Mouse (Mus musculus): ENCODE results near the gene Cers3. TPM values are rescaled to one million over a fixed set of nuclear protein-coding genes. Genes with fewer than 3 reads are reported as not detected.
A peak's percentile ranks its signal among the peaks of the same experiment; 100 is the strongest.

The Cers3 gene
- polyA plus RNA-seq, 1 experiment = 0.13 TPM

DNA sequence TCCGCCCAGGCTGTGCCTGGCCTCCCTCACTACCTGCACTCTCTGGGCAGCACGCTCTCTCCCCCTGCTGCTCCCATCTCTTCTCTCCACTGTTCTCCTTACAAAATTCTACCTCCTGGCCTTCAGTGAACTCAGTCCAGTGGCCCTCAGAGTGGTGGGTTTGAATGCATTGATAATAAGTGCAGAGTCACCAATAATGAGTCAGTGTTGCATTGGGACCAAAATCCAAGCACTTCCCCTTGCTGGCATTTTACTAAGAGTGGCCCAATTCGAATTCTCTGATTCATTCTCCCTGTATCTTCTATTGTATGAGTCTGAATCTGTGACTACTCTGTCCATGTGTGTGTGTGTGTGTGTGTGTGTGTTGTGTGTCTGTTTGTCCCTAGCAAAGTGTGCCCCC, 63.5 kb downstream of the Cers3 start:
- Histone ChIP-seq H3ac (ENCODE audit: control insufficient read depth, insufficient read length, low read depth) (no peak overlapping the region), H3K4me3 (ENCODE audit: insufficient read depth, poor library complexity, severe bottlenecking) (no peak overlapping the region), H3K79me2 (ENCODE audit: control insufficient read depth, insufficient read depth) (no peaks in the 10 kb centered on the region), H3K27me3 (ENCODE audit: control insufficient read depth, insufficient read depth, insufficient read length) (no peaks in the 10 kb centered on the region), H3K79me3 (ENCODE audit: low read depth) (no peaks in the 10 kb centered on the region), H3K36me3 (ENCODE audit: control insufficient read depth, insufficient read depth) (no peaks in the 10 kb centered on the region)
- TF ChIP-seq FOSL1 (IDR thresholded peaks at IDR 0.05; ENCODE audit: insufficient read depth, low read length, poor library complexity, severe bottlenecking) = no peak
- TF ChIP-seq CTCF (IDR thresholded peaks at IDR 0.05; ENCODE audit: control insufficient read depth, insufficient read depth, insufficient read length) = no peak
- no peak for TF ChIP-seq MYOD1 (IDR thresholded peaks at IDR 0.05; ENCODE audit: control insufficient read depth, insufficient read length, low read depth)
- TF ChIP-seq MAX (IDR thresholded peaks at IDR 0.05) = no peak
- TF ChIP-seq USF1 (IDR thresholded peaks at IDR 0.05; ENCODE audit: low read depth) = no peak
- TF ChIP-seq MYOG (IDR thresholded peaks at IDR 0.05; ENCODE audit: control insufficient read depth, extremely low read depth, insufficient read length) = no peak
- TF ChIP-seq CEBPB (IDR thresholded peaks at IDR 0.05; ENCODE audit: low read depth) = no peak

DNA sequence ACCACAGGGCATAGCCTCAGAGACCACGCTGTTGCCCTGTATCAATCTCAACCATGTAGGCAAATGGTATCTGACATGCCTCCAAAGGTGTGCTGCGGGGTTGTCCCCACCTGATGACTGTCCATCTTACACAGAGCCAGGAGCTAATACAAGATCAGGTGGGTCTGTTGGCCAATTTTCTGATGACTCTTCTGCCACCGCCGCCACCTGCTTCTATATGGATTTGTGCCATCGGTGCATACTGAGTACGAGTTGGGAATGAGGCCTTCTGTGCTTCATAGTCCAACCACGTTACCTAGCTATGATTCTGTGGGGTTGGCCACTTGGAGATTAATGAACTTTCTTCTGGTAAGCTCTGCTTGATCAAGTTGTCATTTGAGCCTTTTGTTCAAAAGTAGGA, 67.1 kb downstream of the Cers3 start:
- Histone ChIP-seq H3K79me3 (ENCODE audit: low read depth) (no peaks in the 10 kb centered on the region), H3K27me3 (ENCODE audit: control insufficient read depth, insufficient read depth, insufficient read length) (no peaks in the 10 kb centered on the region), H3K79me2 (ENCODE audit: control insufficient read depth, insufficient read depth) (no peaks in the 10 kb centered on the region), H3ac (ENCODE audit: control insufficient read depth, insufficient read length, low read depth) (no peak overlapping the region), H3K36me3 (ENCODE audit: control insufficient read depth, insufficient read depth) (no peaks in the 10 kb centered on the region), H3K4me3 (ENCODE audit: insufficient read depth, poor library complexity, severe bottlenecking) (no peak overlapping the region)
- TF ChIP-seq MYOD1 (IDR thresholded peaks at IDR 0.05; ENCODE audit: control insufficient read depth, insufficient read length, low read depth) (no peak), MAX (IDR thresholded peaks at IDR 0.05) (no peak), CEBPB (IDR thresholded peaks at IDR 0.05; ENCODE audit: low read depth) (no peak), USF1 (IDR thresholded peaks at IDR 0.05; ENCODE audit: low read depth) (no peak), MYOG (IDR thresholded peaks at IDR 0.05; ENCODE audit: control insufficient read depth, extremely low read depth, insufficient read length) (no peak), FOSL1 (IDR thresholded peaks at IDR 0.05; ENCODE audit: insufficient read depth, low read length, poor library complexity, severe bottlenecking) (no peak), CTCF (IDR thresholded peaks at IDR 0.05; ENCODE audit: control insufficient read depth, insufficient read depth, insufficient read length) (no peak)

DNA sequence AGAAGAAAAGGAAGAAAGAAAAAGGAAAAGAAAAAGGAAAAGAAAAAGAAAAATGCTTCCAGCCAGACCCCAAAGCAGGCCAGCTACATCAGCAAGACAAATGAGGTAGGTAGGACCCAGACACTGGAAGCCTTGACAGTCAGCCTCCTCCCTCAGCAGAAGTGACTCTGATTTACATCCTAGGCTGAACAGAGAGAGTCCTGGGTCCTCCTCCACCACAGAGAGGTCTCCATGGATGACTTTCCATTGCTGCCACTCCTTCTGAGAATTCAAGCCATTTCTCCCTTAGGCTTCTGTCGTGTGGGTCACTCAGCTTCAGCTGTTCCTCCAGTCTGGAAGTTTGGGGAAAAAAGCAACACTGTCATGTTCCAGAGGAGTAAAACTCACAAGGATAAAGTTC, 68.0 kb downstream of the Cers3 start:
- H3ac ChIP-seq (ENCODE audit: control insufficient read depth, insufficient read length, low read depth) = no peak overlapping the region
- no peak overlapping the region for H3K4me3 ChIP-seq (ENCODE audit: insufficient read depth, poor library complexity, severe bottlenecking)
- no peaks in the 10 kb centered on the region for H3K79me3 ChIP-seq (ENCODE audit: low read depth)
- no peaks in the 10 kb centered on the region for H3K79me2 ChIP-seq (ENCODE audit: control insufficient read depth, insufficient read depth)
- TF ChIP-seq CEBPB (IDR thresholded peaks at IDR 0.05; ENCODE audit: low read depth) (no peak), MAX (IDR thresholded peaks at IDR 0.05) (no peak), FOSL1 (IDR thresholded peaks at IDR 0.05; ENCODE audit: insufficient read depth, low read length, poor library complexity, severe bottlenecking) (no peak), CTCF (IDR thresholded peaks at IDR 0.05; ENCODE audit: control insufficient read depth, insufficient read depth, insufficient read length) (no peak), MYOD1 (IDR thresholded peaks at IDR 0.05; ENCODE audit: control insufficient read depth, insufficient read length, low read depth) (no peak), USF1 (IDR thresholded peaks at IDR 0.05; ENCODE audit: low read depth) (no peak), MYOG (IDR thresholded peaks at IDR 0.05; ENCODE audit: control insufficient read depth, extremely low read depth, insufficient read length) (no peak)
- H3K36me3 ChIP-seq (ENCODE audit: control insufficient read depth, insufficient read depth) = no peaks in the 10 kb centered on the region
- no peaks in the 10 kb centered on the region for H3K27me3 ChIP-seq (ENCODE audit: control insufficient read depth, insufficient read depth, insufficient read length)

DNA sequence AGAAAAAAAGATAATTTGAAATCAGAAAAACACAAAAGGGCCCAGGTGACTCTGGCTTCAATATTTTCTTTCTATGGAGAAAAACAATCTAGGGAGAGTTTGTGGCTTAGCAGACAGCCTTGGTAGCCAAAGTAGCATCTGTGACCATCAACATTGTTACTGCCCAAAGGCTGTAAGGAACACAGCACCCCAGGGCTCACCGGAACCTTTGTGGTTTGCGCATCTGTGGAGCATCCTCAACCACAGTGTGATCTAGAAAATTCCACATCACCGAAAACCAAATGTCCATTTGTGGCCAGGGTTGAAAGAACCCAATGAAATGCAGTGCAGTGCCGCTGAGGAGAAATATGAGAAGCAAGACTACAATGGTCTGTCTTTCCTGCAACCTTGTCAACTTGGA, 69.0 kb downstream of the Cers3 start:
- H3K79me3 ChIP-seq (ENCODE audit: low read depth) = no peaks in the 10 kb centered on the region
- TF ChIP-seq MYOG (IDR thresholded peaks at IDR 0.05; ENCODE audit: control insufficient read depth, extremely low read depth, insufficient read length) = no peak
- TF ChIP-seq MYOD1 (IDR thresholded peaks at IDR 0.05; ENCODE audit: control insufficient read depth, insufficient read length, low read depth) = peak; percentile 87
- no peak for TF ChIP-seq USF1 (IDR thresholded peaks at IDR 0.05; ENCODE audit: low read depth)
- TF ChIP-seq CEBPB (IDR thresholded peaks at IDR 0.05; ENCODE audit: low read depth) = no peak
- TF ChIP-seq CTCF (IDR thresholded peaks at IDR 0.05; ENCODE audit: control insufficient read depth, insufficient read depth, insufficient read length) = no peak
- no peak for TF ChIP-seq FOSL1 (IDR thresholded peaks at IDR 0.05; ENCODE audit: insufficient read depth, low read length, poor library complexity, severe bottlenecking)
- no peaks in the 10 kb centered on the region for H3K36me3 ChIP-seq (ENCODE audit: control insufficient read depth, insufficient read depth)
- H3ac ChIP-seq (ENCODE audit: control insufficient read depth, insufficient read length, low read depth) = no peak overlapping the region
- H3K79me2 ChIP-seq (ENCODE audit: control insufficient read depth, insufficient read depth) = no peaks in the 10 kb centered on the region
- no peak overlapping the region for H3K4me3 ChIP-seq (ENCODE audit: insufficient read depth, poor library complexity, severe bottlenecking)
- H3K27me3 ChIP-seq (ENCODE audit: control insufficient read depth, insufficient read depth, insufficient read length) = no peaks in the 10 kb centered on the region

- Histone ChIP-seq H3K36me3 (ENCODE audit: control insufficient read depth, insufficient read depth) (no peaks in the 10 kb centered on the region), H3K79me2 (ENCODE audit: control insufficient read depth, insufficient read depth) (no peaks in the 10 kb centered on the region), H3K27me3 (ENCODE audit: control insufficient read depth, insufficient read depth, insufficient read length) (no peaks in the 10 kb centered on the region), H3K79me3 (ENCODE audit: low read depth) (no peaks in the 10 kb centered on the region), H3ac (ENCODE audit: control insufficient read depth, insufficient read length, low read depth) (no peak overlapping the region), H3K4me3 (ENCODE audit: insufficient read depth, poor library complexity, severe bottlenecking) (no peak overlapping the region)
- TF ChIP-seq MAX (IDR thresholded peaks at IDR 0.05) = peak; percentile 21
- TF ChIP-seq MYOD1 (IDR thresholded peaks at IDR 0.05; ENCODE audit: control insufficient read depth, insufficient read length, low read depth) = peak; percentile 80
- TF ChIP-seq MYOG (IDR thresholded peaks at IDR 0.05; ENCODE audit: control insufficient read depth, extremely low read depth, insufficient read length) = no peak
- TF ChIP-seq CTCF (IDR thresholded peaks at IDR 0.05; ENCODE audit: control insufficient read depth, insufficient read depth, insufficient read length) = no peak
- TF ChIP-seq USF1 (IDR thresholded peaks at IDR 0.05; ENCODE audit: low read depth) = no peak
- no peak for TF ChIP-seq CEBPB (IDR thresholded peaks at IDR 0.05; ENCODE audit: low read depth)
- peak; percentile 89 for TF ChIP-seq FOSL1 (IDR thresholded peaks at IDR 0.05; ENCODE audit: insufficient read depth, low read length, poor library complexity, severe bottlenecking)
These were observed 69.4 kb downstream of the Cers3 start for GRCm38 (mm10) chr7:66812737-66813136.

GRCm38 (mm10) chr7:66813172-66813571, 69.9 kb downstream of the Cers3 start:
- Histone ChIP-seq H3K27me3 (ENCODE audit: control insufficient read depth, insufficient read depth, insufficient read length) (no peaks in the 10 kb centered on the region), H3K79me2 (ENCODE audit: control insufficient read depth, insufficient read depth) (no peaks in the 10 kb centered on the region), H3ac (ENCODE audit: control insufficient read depth, insufficient read length, low read depth) (no peak overlapping the region), H3K4me3 (ENCODE audit: insufficient read depth, poor library complexity, severe bottlenecking) (no peak overlapping the region), H3K79me3 (ENCODE audit: low read depth) (no peaks in the 10 kb centered on the region), H3K36me3 (ENCODE audit: control insufficient read depth, insufficient read depth) (no peaks in the 10 kb centered on the region)
- peak; percentile 22 for TF ChIP-seq MYOD1 (IDR thresholded peaks at IDR 0.05; ENCODE audit: control insufficient read depth, insufficient read length, low read depth)
- no peak for TF ChIP-seq CTCF (IDR thresholded peaks at IDR 0.05; ENCODE audit: control insufficient read depth, insufficient read depth, insufficient read length)

Data from C2C12 (cell line).